Mouse (Mus musculus) cerebellum, adult 11-12 months (tissue): Measurements from ENCODE around the gene Mul1.
"Not testable (repeated sequence)": the region's sequence is repeated elsewhere in the genome, so short reads cannot be mapped to it uniquely, and the experiment has no call there.

Experiments
- DNase-seq: peaks from one replicate; pipeline ENCODE4 v3.0.0; 2022

The Mul1 gene

DNA sequence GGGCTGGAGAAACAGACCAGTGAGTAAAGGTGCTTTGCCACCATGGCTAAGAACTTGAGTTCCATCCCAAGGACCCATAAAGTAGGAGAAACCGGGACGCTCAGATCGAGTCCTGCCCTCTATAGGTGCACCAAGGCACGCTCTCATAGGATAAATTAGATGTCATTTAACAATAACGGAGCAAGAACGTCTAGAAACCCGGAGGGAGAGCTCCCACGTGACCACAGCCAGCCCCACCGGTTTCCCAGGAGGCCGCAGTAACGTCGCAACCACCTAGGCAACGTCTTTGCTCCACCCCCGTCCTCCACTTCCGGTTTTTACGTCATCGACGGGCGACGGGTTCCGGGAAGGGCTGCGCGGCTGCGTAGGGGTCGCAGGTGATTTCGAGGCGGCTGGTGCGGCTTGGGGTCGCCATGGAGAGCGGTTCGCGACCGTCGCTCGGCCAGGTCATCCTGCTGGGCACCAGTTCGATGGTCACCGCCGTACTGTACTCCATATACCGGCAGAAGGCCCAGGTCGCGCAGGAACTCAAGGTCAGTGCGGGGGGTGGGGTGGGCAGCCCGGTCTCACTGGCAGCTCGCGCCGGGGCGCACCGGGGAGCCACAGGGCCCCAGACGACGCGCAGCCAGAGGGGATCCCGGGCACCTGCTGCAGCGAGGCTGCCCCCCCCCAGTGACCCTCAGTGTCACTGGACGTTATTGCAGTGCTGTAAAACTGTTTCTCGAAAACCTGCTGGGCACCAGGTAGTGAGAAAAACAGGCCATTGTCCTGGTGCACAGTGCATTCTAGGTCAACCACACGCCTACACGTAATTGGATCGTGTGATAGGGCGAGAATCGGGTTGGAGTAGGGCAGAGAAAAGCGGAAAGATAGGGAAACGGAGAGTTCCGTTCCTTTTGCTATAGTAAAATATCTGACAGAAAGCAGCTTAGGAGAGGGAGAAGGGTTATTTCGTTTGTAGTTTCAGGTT lies at the start of gene Mul1:
Gene Mul1, plus strand, starts transcription at position 325 of the 970 bp plus-strand sequence.
- DNase-seq, result peak; percentile 96

DNA sequence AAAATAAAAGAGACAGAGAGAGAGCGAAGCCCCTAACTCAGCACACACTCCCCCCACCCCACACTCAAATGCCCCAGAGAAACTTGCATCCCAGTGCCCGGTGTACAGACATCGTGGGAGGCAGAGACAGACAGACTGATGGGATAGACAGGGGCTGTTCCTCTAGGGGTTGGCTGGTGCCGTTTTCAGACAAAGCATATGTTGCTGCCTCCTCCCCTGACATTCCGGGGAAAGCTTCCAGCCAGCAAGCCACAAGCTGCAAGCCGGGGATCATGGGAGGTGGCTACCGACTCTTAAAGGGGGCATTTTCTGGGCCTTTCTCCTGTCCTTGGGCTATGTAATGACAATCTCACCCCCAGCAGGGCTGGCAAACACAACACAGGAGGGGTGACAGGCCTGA lies 40.8 kb upstream of the Mul1 start:
- DNase-seq, result no peak

DNA sequence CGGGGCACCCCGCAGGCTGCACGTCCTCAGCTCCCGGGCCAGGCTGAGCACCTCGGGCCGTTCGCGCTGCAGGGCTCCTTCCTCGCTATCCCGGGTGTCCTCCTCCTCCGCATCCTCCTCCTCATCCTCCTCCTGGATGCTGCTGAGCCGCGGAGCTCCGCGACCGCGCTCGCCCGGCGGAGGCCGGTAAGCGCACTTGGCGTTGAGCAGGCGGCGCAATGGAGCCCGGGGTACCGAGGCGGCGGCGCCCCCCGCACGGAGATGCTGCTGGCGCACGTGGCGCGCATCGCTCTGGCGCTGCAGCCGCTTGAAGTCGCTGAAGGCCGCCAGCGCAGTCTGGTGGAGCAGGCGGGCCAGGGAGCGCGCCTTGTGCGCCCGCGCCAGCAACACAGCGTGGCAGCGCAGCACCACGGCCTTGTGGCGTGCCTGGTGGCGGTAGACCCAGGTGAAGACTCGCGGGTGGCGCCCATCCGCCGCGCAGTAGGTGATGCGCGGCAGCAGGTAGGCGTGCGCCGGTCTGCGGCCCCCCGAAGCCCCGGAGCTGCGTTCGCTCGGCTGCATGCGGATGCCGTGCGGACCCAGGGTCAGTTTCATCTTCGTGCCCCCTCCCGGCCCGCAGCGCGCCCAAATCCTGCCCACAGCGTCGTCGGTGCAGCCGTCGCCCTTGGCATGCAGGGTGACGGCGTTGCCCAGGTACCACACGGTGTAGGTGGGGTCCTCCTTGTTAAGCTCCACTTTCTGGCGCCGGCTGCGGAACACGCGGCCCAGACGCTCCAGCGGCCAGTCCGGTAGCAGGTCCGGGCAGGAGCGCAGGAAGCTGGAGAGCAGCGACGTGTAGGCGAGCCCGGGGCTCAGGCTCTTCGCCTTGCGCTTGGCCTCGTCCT lies 39.1 kb upstream of the Mul1 start:
- DNase-seq, result no peak

DNA sequence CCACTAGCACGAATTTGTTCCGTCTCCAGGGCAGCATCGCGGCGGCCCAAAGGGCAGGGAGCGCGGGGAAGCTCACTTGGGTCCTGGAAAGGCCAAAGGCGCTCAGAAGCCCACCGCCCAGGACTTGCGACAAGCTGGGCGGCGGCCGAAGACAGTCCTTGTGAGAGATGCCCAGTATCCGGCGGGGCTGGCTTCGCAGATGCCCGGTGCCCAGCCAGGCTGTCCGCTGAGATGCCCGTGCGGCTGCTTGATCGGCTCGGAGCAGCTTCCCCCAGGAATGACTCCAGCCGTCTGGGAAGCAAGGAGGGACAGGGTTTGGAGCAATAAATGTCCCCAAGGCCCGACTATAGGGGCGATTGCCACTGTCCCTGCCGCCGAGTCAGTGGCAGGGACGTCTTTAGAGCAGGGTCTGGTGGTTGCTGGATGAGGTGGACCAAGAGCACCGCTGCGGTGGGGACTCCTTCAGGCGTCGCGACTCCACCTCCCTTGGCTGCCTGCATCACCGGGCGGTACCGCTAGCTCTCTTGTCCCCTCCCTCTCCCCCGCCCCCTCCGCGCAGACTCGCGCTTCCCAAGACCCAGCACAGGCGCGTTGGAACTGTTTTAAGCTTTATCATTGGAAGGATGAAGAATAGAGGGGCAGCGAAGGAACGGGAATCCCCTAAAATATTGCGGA lies 38.4 kb upstream of the Mul1 start, which contains the start of gene Fam43b:
Gene Fam43b, minus strand, starts transcription at position 558 of the 675 bp plus-strand sequence.
- no peak for DNase-seq

GRCm38 (mm10) chr4:138396711-138397110 lies 37.8 kb upstream of the Mul1 start:
- DNase-seq, result no peak

- no peak for DNase-seq
Observed at GRCm38 (mm10) chr4:138404806-138405205, 29.7 kb upstream of the Mul1 start.

DNA sequence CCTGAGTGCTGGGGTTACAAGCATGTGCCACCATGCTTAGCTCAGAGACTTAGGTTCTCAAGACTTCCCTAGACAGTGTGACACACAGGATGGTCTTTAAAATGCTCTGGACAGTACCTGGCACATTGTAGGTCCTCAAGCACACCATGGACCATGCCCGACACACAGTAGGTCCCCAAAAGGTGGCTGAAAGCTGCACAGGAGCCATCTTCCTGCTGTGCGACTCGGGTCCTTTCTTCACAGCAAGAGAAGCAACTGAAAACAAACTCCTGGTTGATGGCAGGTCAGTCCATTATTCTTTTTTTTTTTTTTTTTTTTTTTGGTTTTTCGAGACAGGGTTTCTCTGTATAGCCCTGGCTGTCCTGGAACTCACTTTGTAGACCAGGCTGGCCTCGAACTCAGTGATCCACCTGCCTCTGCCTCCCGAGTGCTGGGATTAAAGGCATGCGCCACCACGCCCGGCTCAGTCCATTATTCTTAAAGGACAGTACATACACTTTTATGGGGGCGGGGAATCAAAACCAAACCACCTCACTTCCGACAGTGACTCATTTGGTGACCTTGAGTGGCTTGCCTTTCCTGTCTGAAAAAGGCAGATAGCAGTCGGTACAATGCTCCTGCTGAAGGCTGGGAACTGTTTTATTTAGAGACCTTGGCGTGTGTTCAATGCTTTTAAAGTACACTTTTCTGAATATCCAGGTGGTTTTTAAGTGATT lies 26.8 kb upstream of the Mul1 start:
- no peak for DNase-seq

- DNase-seq, result no peak
Observed at GRCm38 (mm10) chr4:138411011-138411410, 23.5 kb upstream of the Mul1 start.

GRCm38 (mm10) chr4:138411504-138412121 lies 22.9 kb upstream of the Mul1 start:
- DNase-seq, result no peak

GRCm38 (mm10) chr4:138414725-138415124 lies 19.7 kb upstream of the Mul1 start:
- DNase-seq, result no peak

DNA sequence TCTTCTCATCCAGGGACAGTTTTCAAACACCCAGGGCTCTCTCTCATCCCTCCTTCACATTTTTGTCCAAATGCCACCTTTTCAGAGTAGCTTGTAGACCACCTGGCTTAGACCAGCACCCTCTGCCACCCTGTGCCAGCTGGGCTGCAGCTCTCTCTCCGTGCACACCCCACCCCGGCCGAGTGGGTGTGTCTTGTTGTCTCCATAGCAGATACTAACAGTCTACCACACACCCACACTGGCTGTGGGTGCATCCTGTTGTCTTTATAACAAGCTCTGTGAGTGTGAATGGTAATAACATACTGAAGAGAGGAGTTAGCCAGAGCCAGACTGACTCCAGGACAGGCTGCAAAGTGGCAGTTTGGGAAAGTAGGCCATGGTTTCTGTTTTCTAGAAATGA lies 18.5 kb upstream of the Mul1 start:
- no peak for DNase-seq

DNA sequence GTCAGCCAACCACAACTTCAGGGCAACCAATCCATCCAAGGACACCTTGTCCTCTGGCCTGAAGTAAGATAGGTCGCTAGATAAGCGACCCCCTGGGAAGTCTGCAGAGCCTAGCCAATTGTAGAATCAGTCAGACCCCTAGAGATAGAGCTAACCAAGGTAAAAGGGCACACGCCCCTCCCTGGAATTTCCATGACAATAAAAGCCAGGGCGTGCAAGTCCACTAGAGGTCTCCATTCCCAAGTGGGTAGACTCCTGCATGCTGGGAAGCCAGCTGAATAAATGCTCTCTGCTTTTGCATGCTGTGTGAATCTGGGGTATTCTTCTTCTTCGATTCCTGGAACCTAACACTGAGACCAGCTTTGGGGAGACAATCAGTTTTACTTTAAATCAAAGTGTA lies 18.1 kb upstream of the Mul1 start:
- no peak for DNase-seq

DNA sequence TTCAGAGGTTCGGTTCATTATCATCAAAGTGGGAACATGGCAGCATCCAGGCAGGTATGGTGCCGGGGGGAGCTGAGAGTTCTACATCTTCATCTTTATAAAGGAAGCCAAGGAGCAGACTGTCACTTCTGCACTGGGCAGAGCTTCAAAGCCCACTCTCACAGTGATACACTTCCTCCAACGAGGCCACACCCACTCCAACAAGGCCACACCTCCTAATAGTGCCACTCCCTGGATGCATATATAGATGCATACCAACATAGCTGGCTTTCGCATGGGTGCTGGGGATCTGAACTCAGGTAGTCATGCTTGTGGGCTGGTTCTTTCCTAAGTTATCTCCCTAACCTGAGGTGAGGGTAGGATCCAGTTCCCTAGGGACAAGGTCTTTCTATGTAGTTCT lies 16.6 kb upstream of the Mul1 start:
- DNase-seq, result no peak

GRCm38 (mm10) chr4:138418340-138418957 lies 16.0 kb upstream of the Mul1 start:
- no peak for DNase-seq

GRCm38 (mm10) chr4:138425028-138425427 lies 9.4 kb upstream of the Mul1 start:
- DNase-seq, result no peak

- DNase-seq, result not testable (repeated sequence)
Observed at GRCm38 (mm10) chr4:138425604-138426003, 8.9 kb upstream of the Mul1 start.

- DNase-seq, result peak; percentile 74
Observed at GRCm38 (mm10) chr4:138426778-138427705, 7.4 kb upstream of the Mul1 start.

GRCm38 (mm10) chr4:138429778-138430177 lies 4.7 kb upstream of the Mul1 start:
- DNase-seq, result no peak

DNA sequence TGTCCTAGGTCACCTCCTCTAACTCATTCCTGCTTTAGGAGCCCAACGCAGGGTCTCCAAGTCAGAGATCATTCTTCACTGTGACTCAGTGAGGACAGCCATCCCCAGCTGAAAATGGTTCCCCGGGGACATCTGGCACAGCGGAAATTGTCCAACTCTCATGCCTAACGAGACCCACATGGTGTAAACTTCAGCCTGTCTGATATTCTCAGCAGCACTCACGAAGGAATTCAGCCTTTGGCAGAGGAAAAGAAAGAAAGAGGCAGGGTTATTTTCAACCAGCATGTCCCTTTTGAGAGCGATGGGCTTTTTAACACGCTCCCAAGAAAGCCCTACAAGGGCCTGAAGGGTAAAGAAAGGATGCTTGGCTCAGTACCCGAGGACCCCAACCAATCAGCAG lies 3.1 kb upstream of the Mul1 start:
- DNase-seq, result no peak

DNA sequence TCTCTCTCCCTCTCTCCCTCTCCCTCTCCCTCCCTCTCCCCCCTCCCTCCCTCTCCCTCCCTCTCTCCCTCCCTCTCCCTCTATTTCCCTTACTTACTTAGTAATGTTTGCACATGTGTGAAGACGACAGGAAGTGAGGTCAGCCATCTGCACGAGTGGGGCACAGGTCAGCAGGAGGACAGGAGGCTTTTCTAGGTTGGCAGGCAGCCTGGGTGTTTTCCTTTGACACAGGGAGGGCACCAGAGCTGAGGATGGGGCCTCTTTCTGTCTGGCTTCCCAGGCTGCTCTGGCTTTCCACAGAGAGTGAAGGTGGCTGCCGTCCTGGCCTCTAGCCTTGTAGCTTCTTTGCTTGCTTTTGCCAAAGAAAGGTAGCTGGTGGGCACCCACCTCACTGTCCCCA lies 5.6 kb downstream of the Mul1 start:
- no peak for DNase-seq
